Mouse (Mus musculus) large intestine, adult 2 months (tissue): Measurements from ENCODE around the gene Gm21650. TPM values are rescaled to one million over a fixed set of nuclear protein-coding genes. Genes with fewer than 3 reads are reported as not detected.
"Not testable (repeated sequence)": the region's sequence is repeated elsewhere in the genome, so short reads cannot be mapped to it uniquely, and the experiment has no call there.

Source experiments
- DNase-seq: peaks from one replicate; pipeline ENCODE4 v3.0.0-alpha.2; 2012; ENCODE audit warnings: low read depth, low spot score
- WGBS: fragments of 180-500 bp; shearing (Covaris S2); methylation state at CpG from one replicate; pipeline ENCODE4 v1.1.7; 2018; 5-methylcytosine and 5-hydroxymethylcytosine counted together
- polyA plus RNA-seq: library from polyadenylated mRNA; depleted of rRNA; stranded (reverse); fragments of >200 nt; gene quantifications from 2 replicates; pipeline ENCODE4 v1.2.3, GENCODE M21; 2012; rRNA removed

Gene Gm21650
- polyA plus RNA-seq, result not detected in 2 replicates

- DNase-seq, result not testable (repeated sequence)
These were observed at the start of gene Gm21650 for GRCm38 (mm10) chrY:77692508-77692907. Gene Gm21650 (plus strand): TSS chrY:77692808.

More at GRCm38 (mm10) chrY:77692508-77692907, at the start of gene Gm21650:
- no CpG with 5 or more reads among the region's 6 CpGs for WGBS
